Mouse (Mus musculus) retina, postnatal 7 days (tissue): ENCODE results near the gene Car4.

Experiments
- DNase-seq: peaks from one replicate; pipeline ENCODE4 v3.0.0-alpha.2; 2012; ENCODE audit warnings: low read depth, low spot score

The Car4 gene

GRCm38 (mm10) chr11:84958271-84958630 is 665 bp downstream of the Car4 start:
- no peak for DNase-seq

GRCm38 (mm10) chr11:84959181-84959580 is 1.6 kb downstream of the Car4 start:
- DNase-seq = no peak

- DNase-seq = no peak
Measured at GRCm38 (mm10) chr11:84959701-84960181, 2.2 kb downstream of the Car4 start.

GRCm38 (mm10) chr11:84960291-84960690 is 2.7 kb downstream of the Car4 start:
- no peak for DNase-seq

- DNase-seq = no peak
Measured at GRCm38 (mm10) chr11:84960780-84961179, 3.2 kb downstream of the Car4 start.

GRCm38 (mm10) chr11:84961571-84961970 is 4.0 kb downstream of the Car4 start:
- no peak for DNase-seq

GRCm38 (mm10) chr11:84962536-84962935 is 5.0 kb downstream of the Car4 start:
- no peak for DNase-seq

GRCm38 (mm10) chr11:84963556-84963955 is 6.0 kb downstream of the Car4 start:
- no peak for DNase-seq

GRCm38 (mm10) chr11:84966696-84967095 is 9.1 kb downstream of the Car4 start:
- no peak for DNase-seq

GRCm38 (mm10) chr11:84967113-84967512 is 9.5 kb downstream of the Car4 start:
- DNase-seq = no peak

GRCm38 (mm10) chr11:84968309-84968708 is 10.7 kb downstream of the Car4 start:
- no peak for DNase-seq

GRCm38 (mm10) chr11:84968775-84969174 is 11.2 kb downstream of the Car4 start:
- DNase-seq = no peak

- DNase-seq = no peak
Measured at GRCm38 (mm10) chr11:84972067-84972466, 14.5 kb downstream of the Car4 start.

GRCm38 (mm10) chr11:84973661-84974060 is 16.1 kb downstream of the Car4 start:
- DNase-seq = no peak

GRCm38 (mm10) chr11:84974582-84974981 is 17.0 kb downstream of the Car4 start:
- DNase-seq = no peak

GRCm38 (mm10) chr11:84976706-84977105 is 19.1 kb downstream of the Car4 start:
- DNase-seq = no peak

- no peak for DNase-seq
Measured at GRCm38 (mm10) chr11:84977385-84977952, 19.9 kb downstream of the Car4 start.

GRCm38 (mm10) chr11:84978113-84978512 is 20.5 kb downstream of the Car4 start:
- DNase-seq = no peak

GRCm38 (mm10) chr11:84979351-84979750 is 21.8 kb downstream of the Car4 start:
- no peak for DNase-seq

GRCm38 (mm10) chr11:84980697-84981096 is 23.1 kb downstream of the Car4 start:
- DNase-seq = no peak

- DNase-seq = no peak
Measured at GRCm38 (mm10) chr11:84985421-84985820, 27.8 kb downstream of the Car4 start.

- DNase-seq = no peak
Measured at GRCm38 (mm10) chr11:84988341-84988919, 30.8 kb downstream of the Car4 start.

- no peak for DNase-seq
Measured at GRCm38 (mm10) chr11:84992996-84993395, 35.4 kb downstream of the Car4 start.

- no peak for DNase-seq
Measured at GRCm38 (mm10) chr11:84995241-84995640, 37.7 kb downstream of the Car4 start.
